Mouse (Mus musculus) embryonic fibroblast, embryonic 13.5 days (primary cell): ENCODE measurements around the gene Hdac10.

Experiments used
- CTCF ChIP-seq: IDR thresholded peaks from 2 replicates; pipeline ENCODE4 v1.5.1; 2011; ENCODE audit warnings: mild to moderate bottlenecking, control low read depth, low read length, moderate library complexity, borderline replicate concordance; ENCODE audit not compliant: insufficient read depth
- POLR2A ChIP-seq: IDR thresholded peaks from 2 replicates; pipeline ENCODE4 v1.6.1; 2011; ENCODE audit warnings: low read depth, mild to moderate bottlenecking, control low read depth, low read length, moderate library complexity

DNA sequence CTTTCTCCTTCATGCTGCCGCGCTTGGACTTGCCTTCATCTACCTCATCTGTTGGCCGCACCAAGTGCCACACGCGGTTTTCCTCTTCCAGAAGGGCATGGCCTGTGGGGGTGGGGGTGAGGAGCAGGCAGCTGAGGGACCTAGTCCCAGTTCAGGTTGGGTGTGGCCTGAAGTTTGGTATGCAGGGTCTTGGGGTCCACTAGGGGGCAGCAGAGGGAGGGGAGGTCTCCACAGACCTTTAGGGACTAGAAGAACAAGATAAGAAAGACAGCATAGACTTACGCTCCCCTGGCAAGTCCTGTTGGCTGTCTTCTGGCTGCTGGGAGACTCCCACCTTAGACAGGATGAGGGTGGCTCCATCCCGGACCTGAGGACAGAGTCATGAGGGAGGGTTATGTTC, 29.5 kb upstream of the Hdac10 start:
- TF ChIP-seq CTCF (peak; percentile 31; the same call in 1 of the 2 replicates), POLR2A (no peak)
